ENCODE assay signal across 8 mouse cellular contexts in the genomic region with DNA sequence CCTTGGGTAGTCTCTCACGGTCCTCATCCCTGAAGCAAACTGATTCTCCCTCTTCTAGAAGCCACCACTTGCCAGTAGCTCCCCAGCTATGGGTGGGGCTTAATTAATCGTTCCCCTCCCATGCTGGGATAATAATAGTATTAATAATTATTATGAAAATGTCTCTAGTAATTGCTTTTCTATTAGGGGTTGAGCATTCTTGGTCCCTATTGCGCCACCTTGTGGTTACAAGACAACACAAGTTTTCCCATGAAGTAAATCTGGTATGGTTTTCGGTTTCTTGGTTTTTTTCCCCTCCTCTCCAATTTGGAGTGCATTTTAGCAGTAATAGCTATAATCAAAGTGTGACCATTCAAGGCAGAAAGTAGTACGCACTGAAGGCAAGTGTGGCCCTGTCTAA. TPM values are rescaled to one million over a fixed set of nuclear protein-coding genes. Genes with fewer than 3 reads are reported as not detected.
DNase-seq lines count a peak whose midpoint lies in the region; ATAC-seq and TF ChIP-seq lines count a peak whose summit lies in the region.

No protein-coding gene starts in this region.

- H3K4me1 ChIP-seq in hindbrain, embryonic 14.5 days (replicated peaks; ENCODE audit: control insufficient read depth, insufficient read depth, low read length): no peaks in the 10 kb centered on the region
- H3K4me1 ChIP-seq in hindbrain, embryonic 12.5 days: no peaks in the 10 kb centered on the region
- H3K4me1 ChIP-seq in thymus, adult 2 months (replicated peaks; ENCODE audit: control insufficient read depth, insufficient read depth, low read length): no peaks in the 10 kb centered on the region
- no peaks in the 10 kb centered on the region for H3K4me1 ChIP-seq in cortical plate, adult 2 months (ENCODE audit: control insufficient read depth, insufficient read depth, low read length)

- no peak overlapping the region for H3K4me3 ChIP-seq in hindbrain, embryonic 14.5 days (replicated peaks; ENCODE audit: low read length)
- no peak overlapping the region for H3K4me3 ChIP-seq in hindbrain, embryonic 12.5 days
- no peak overlapping the region for H3K4me3 ChIP-seq in thymus, adult 2 months (ENCODE audit: control insufficient read depth, insufficient read depth, low read length)
- H3K4me3 ChIP-seq in cortical plate, adult 2 months (ENCODE audit: insufficient read depth, low read length): no peak overlapping the region

- DNase-seq in hindbrain, embryonic 14.5 days (ENCODE audit: low spot score): peak; percentile 51
- peak; percentile 23 for DNase-seq in thymus, adult 2 months
- DNase-seq in thymus, postnatal 0 days (ENCODE audit: low spot score): no peak
- DNase-seq in Muller cell, postnatal 12 days (ENCODE audit: inconsistent ontology term): no peak
- no peak for DNase-seq in cerebellum, adult 9-10 months

- H3K9ac ChIP-seq in hindbrain, embryonic 14.5 days: no peak overlapping the region
- H3K9ac ChIP-seq in hindbrain, embryonic 12.5 days: no peak overlapping the region

- H3K9me3 ChIP-seq in hindbrain, embryonic 14.5 days (ENCODE audit: control insufficient read depth, low read length): no peaks in the 10 kb centered on the region
- H3K9me3 ChIP-seq in hindbrain, embryonic 12.5 days (replicated peaks): no peaks in the 10 kb centered on the region

- H3K36me3 ChIP-seq in hindbrain, embryonic 14.5 days (replicated peaks; ENCODE audit: control insufficient read depth, insufficient read depth): no peaks in the 10 kb centered on the region
- no peaks in the 10 kb centered on the region for H3K36me3 ChIP-seq in hindbrain, embryonic 12.5 days
- no peaks in the 10 kb centered on the region for H3K36me3 ChIP-seq in thymus, adult 2 months (ENCODE audit: control insufficient read depth, insufficient read depth, low read length)

- no peak for TF ChIP-seq CTCF in thymus, adult 2 months (IDR thresholded peaks at IDR 0.05; ENCODE audit: borderline replicate concordance, control insufficient read depth, extremely low read depth, insufficient read depth, low read length, poor library complexity)
- peak; percentile 6; the same call in 1 of the 2 replicates for TF ChIP-seq CTCF in cortical plate, adult 2 months (IDR thresholded peaks at IDR 0.05; ENCODE audit: extremely low read depth, insufficient read depth, low read length)

- H3K27ac ChIP-seq in hindbrain, embryonic 14.5 days: no peak overlapping the region
- no peak overlapping the region for H3K27ac ChIP-seq in hindbrain, embryonic 12.5 days
- H3K27ac ChIP-seq in thymus, adult 2 months (ENCODE audit: control insufficient read depth, insufficient read depth, low read length): no peak overlapping the region
- H3K27ac ChIP-seq in cortical plate, adult 2 months (ENCODE audit: insufficient read depth, low read length): no peak overlapping the region

- no peak overlapping the region for H3K4me2 ChIP-seq in hindbrain, embryonic 14.5 days (replicated peaks)
- H3K4me2 ChIP-seq in hindbrain, embryonic 12.5 days (replicated peaks): no peak overlapping the region

- WGBS in hindbrain, embryonic 14.5 days: 46% methylated on average over 5 of the region's 5 CpGs
- 49% methylated on average over 5 of the region's 5 CpGs for WGBS in hindbrain, embryonic 12.5 days
- 44% methylated on average over 5 of the region's 5 CpGs for WGBS in thymus, adult 2 months

- no peaks in the 10 kb centered on the region for H3K27me3 ChIP-seq in hindbrain, embryonic 14.5 days (ENCODE audit: control insufficient read depth, insufficient read depth, low read length)
- H3K27me3 ChIP-seq in hindbrain, embryonic 12.5 days: no peaks in the 10 kb centered on the region
- H3K27me3 ChIP-seq in thymus, adult 2 months (ENCODE audit: control insufficient read depth, insufficient read depth, low read length): no peaks in the 10 kb centered on the region

- no peak for TF ChIP-seq POLR2A in thymus, adult 2 months (IDR thresholded peaks at IDR 0.05; ENCODE audit: control insufficient read depth, extremely low read depth, insufficient read depth, low read length, poor library complexity)
- TF ChIP-seq POLR2A in cortical plate, adult 2 months (IDR thresholded peaks at IDR 0.05; ENCODE audit: extremely low read depth, insufficient read depth, low read length): no peak

- ATAC-seq in hindbrain, embryonic 14.5 days (ENCODE audit: low FRiP score): no peak
- no peak for ATAC-seq in hindbrain, embryonic 12.5 days (ENCODE audit: low FRiP score)
- ATAC-seq in megakaryocyte progenitor cell, adult 5-6 weeks (replicated peaks; ENCODE audit: poor library complexity): peak; percentile 42; the same call in 1 of the 2 replicates

RNA-seq across cellular contexts. Expression of a gene that starts 23.8 kb away (rescaled TPM):
- 0.50 and 0.56 TPM in 2 replicates for polyA plus RNA-seq in hindbrain, embryonic 14.5 days (2014; fragmentation: Nextera tagmentation; extraction: Ambion mirVana)
- 2.9 and 3.2 TPM in 2 replicates for polyA plus RNA-seq in hindbrain, embryonic 12.5 days (2016; fragmentation: Nextera tagmentation; extraction: Ambion mirVana)
- polyA plus RNA-seq in thymus, adult 2 months (2012; rRNA removed): 0.57 and 1.0 TPM in 2 replicates
- polyA plus RNA-seq in thymus, postnatal 0 days (2015; fragmentation: Nextera tagmentation; extraction: Ambion mirVana): 0.39 and 0.56 TPM in 2 replicates
- 11.4 and 11.9 TPM in 2 replicates for polyA plus RNA-seq in cortical plate, adult 2 months (2012; rRNA removed)
- 5.4 and 6.6 TPM in 2 replicates for total RNA-seq in megakaryocyte progenitor cell, adult 5-6 weeks (2015)
- total RNA-seq in megakaryocyte progenitor cell, adult 5-6 weeks (2017): 13.2 and 13.3 TPM in 2 replicates

Comparison
In these comparisons a context has a peak if more than half of its experiments do, and no peak if none do; other contexts are left out.
1. DNase-seq: peak in hindbrain, embryonic 14.5 days (single experiment) and thymus, adult 2 months (single experiment); none in thymus, postnatal 0 days (single experiment), Muller cell, postnatal 12 days (single experiment) and cerebellum, adult 9-10 months (single experiment).